Mouse (Mus musculus) bone marrow macrophage, adult 2 months (primary cell): ENCODE measurements around the gene Man2c1. TPM values are rescaled to one million over a fixed set of nuclear protein-coding genes. Genes with fewer than 3 reads are reported as not detected.

ENCODE experiments used
- H3K27ac ChIP-seq: 2 replicates; pipeline ENCODE4 v1.5.1; 2012; ENCODE audit warnings: low read depth, low read length; ENCODE audit not compliant: insufficient read depth
- H3K4me1 ChIP-seq: 2 replicates; pipeline ENCODE4 v1.6.1; 2012; ENCODE audit warnings: low read length; ENCODE audit not compliant: control insufficient read depth, insufficient read depth
- H3K4me3 ChIP-seq: 2 replicates; pipeline ENCODE4 v1.5.1; 2012; ENCODE audit warnings: mild to moderate bottlenecking, low read length, moderate library complexity; ENCODE audit not compliant: insufficient read depth
- CTCF ChIP-seq: IDR thresholded peaks from 2 replicates; pipeline ENCODE4 v1.5.1; 2012; ENCODE audit warnings: low read depth, mild to moderate bottlenecking, low read length, moderate library complexity
- POLR2A ChIP-seq: IDR thresholded peaks from 2 replicates; pipeline ENCODE4 v1.6.1; 2012; ENCODE audit warnings: mild to moderate bottlenecking, low read depth, low read length, borderline replicate concordance
- polyA plus RNA-seq: library from polyadenylated mRNA; stranded (reverse); fragments of >200 nt; gene quantifications from 2 replicates; pipeline ENCODE4 v1.2.4, GENCODE M21; 2012; ENCODE audit not compliant: missing spikeins, insufficient read depth, insufficient read length

Gene Man2c1
- polyA plus RNA-seq: 83.8 and 117 TPM in 2 replicates

DNA sequence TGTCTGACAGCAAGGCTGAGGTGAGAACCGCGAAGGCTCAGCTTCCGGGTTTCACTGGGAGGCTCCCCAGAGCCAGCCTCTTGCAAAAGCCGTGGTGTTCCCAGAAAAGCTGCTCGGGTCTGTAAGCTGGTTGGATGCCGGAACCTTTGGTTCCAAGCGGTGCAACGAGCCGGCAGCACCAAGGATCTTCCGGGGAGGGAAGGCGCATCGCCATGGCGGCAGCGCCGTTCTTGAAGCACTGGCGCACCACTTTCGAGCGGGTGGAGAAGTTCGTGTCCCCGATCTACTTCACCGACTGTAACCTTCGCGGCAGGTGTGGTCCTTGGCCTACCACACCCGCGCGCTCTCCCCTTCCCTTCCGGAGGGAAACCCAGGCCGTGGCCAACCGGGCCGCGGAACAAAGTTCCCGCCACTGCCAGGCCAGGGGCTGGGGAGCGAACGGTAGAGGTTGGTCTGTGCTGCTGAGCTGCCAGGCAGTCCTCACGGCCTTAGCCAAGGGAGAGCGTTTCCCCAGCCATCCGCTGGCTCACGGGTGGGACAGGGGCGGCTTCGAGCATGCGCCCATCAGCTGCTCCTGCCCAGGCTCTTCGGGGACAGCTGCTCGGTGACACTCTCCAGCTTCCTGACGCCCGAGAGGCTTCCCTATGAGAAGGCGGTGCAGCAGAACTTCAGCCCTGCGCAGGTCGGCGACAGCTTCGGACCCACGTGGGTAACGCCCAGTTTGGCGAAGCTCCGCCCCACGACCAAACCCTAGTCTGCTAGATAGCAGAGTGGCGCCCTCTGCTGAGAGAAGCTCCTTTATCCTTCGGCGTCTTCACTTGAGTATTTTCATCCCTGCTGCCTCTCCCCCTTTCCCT is at the start of gene Man2c1:
TSS of gene Man2c1 (plus strand) at position 114 of the 857 bp plus-strand sequence.
- Histone ChIP-seq H3K4me3 (peak within 1 kb of the TSS; percentile 82), H3K4me1 (peaks cover 6% of the 10 kb centered on the region; the same call in 1 of the 2 replicates), H3K27ac (peak within 1 kb of the TSS; percentile 78)
- TF ChIP-seq POLR2A (0 out of 2 replicates have a peak, but pooled peaks have one; percentile 32), CTCF (peak; percentile 46; the same call in 1 of the 2 replicates)

DNA sequence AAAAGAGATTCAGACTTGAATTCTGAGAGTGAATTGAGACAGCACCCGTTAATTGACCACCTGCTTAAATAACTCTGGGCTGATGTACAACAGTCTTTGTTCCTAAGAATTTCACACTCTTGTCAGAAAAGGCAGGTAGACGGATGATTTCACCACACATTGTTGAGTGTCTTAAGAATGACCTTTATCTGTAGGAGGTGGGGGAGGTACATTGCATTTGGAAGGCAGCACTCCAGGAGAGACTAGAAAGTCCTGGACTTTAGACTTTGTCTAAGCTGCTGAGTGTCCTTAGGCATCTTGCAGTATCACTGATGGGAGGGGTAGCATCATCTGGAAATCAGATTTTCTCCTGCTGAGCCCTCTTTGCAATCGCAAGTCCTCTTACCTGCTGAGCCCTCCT is 48.3 kb upstream of the Man2c1 start:
- TF ChIP-seq CTCF: no peak
- Histone ChIP-seq H3K4me1 (0 out of 2 replicates have a peak, but pooled peaks cover 2% of the 10 kb centered on the region), H3K27ac (no peak overlapping the region), H3K4me3 (no peak overlapping the region)

DNA sequence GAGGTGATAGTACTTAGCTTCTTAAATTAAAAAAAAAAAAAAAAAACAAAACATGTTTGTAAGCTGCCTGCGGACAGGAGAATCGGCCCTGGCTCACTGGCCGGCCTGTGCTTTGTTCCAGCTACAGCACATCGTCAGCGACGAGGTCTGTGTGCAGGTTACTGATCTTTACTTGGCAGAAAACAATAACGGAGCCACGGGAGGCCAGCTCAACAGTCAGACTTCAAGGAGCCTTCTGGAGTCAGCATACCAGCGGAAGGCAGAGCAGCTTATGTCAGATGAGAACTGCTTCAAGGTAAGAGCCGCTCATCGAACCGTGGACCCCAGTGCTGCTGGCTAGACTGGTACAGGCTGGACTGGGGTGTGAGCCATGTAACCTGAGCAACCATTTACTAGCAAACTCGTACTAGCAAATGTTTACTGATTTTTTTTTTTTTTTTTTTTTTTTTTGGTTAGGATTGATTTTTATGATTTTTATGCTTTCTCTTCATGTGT is 13.2 kb upstream of the Man2c1 start:
- TF ChIP-seq POLR2A: no peak
- TF ChIP-seq CTCF: no peak
- no peak overlapping the region for H3K4me3 ChIP-seq

DNA sequence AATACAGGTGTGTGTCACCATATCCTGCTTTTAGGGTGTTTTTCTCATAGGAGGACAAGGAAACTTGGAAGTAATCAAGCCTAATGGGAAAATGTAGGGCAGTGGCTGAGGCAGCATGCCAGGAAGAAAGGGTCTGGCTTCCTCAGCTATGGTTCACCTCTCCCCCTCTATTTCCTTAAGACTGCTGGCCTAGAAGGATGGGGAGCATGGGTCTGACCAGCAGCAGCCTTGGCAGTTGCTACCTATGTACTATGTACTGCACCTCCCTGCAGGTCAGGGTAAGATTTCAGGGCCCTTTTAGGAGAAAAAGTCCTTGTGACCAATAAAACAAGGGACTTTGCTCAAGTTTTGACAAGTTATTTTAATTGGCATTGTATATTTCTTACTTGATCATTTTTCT is 849 bp upstream of the Man2c1 start:
- Histone ChIP-seq H3K4me1 (peaks cover 6% of the 10 kb centered on the region; the same call in 1 of the 2 replicates), H3K4me3 (peak overlapping the region; percentile 82), H3K27ac (no peak overlapping the region)
- TF ChIP-seq CTCF: no peak
- no peak for TF ChIP-seq POLR2A

More for the DNA sequence above, 13.2 kb upstream of the Man2c1 start:
- Histone ChIP-seq H3K27ac (no peak overlapping the region), H3K4me1 (no peaks in the 10 kb centered on the region)

DNA sequence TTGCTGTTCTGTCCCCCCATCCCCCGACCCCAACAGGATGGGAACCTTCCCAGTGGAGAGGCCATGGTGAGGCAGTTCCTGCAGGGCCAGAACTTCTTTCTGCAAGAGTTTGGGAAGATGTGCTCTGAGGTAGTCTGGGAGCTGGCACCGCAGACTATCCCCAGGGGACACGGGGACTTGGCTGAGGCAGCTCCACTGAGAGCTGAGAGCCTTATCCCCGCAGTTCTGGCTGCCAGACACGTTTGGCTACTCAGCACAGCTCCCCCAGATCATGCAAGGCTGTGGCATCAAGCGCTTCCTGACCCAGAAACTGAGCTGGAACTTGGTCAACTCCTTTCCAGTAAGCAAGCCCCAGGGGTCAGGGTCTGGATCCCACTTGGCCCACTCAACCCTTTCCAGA is 6.8 kb downstream of the Man2c1 start:
- Histone ChIP-seq H3K4me3 (no peak overlapping the region), H3K4me1 (peaks cover 9% of the 10 kb centered on the region), H3K27ac (no peak overlapping the region)
- no peak for TF ChIP-seq POLR2A
- TF ChIP-seq CTCF: no peak

DNA sequence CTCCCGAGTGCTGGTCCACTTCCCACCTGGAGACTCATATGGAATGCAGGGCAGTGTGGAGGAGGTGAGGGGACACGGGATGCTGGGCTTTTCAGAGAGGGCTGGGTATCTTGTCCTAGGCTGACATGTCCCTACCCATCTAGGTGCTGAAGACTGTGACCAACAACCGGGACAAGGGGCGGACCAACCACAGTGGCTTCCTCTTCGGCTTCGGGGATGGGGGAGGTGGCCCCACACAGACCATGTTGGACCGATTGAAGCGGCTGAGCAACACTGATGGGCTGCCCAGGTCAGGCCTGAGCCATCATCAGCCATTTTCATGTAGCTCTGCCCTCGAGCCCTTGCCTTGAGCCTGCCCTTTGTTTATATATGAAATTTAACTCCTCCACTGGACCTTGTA is 7.3 kb downstream of the Man2c1 start:
- Histone ChIP-seq H3K4me3 (no peak overlapping the region), H3K27ac (no peak overlapping the region), H3K4me1 (peaks cover 13% of the 10 kb centered on the region)
- TF ChIP-seq POLR2A (no peak), CTCF (no peak)

DNA sequence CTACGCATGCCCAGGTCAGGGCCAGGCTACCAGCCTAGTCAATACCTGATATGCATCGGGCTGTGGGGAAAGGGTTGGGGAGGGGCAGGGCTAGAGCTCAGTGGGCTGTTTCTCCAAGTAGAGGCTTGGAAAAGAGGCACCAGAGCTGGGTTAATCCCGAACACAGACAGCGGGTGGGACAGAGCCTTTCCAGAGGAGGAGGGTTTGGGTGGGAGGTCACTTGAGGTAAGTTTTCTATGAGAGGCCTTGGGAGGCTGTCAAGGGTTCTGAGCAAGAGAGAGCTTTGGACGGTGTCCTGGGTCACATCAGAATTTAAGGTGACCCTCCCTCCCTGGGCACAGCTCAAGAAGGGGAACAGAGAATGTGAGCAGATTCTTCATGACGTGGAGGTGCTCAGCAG is 8.0 kb downstream of the Man2c1 start:
- H3K27ac ChIP-seq: no peak overlapping the region
- TF ChIP-seq POLR2A (no peak), CTCF (no peak)
- H3K4me3 ChIP-seq: no peak overlapping the region
- peaks cover 16% of the 10 kb centered on the region for H3K4me1 ChIP-seq

DNA sequence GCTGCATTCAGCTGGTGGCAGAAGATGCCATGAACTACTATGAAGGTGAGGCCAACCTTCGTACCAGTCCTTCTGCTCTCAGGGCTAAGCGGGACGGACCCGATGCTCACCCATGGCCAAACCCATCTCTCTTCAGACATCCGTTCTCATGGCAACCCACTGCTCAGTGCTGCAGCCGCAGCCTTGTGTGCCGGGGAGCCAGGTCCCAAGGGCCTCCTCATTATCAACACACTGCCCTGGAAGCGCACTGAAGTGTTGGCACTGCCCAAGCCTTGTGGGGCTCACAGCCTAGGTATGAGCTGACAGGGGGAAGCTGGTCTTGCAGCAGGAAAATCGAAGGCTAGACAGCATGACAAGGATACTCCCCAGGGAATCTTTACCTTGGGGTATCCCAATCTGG is 8.6 kb downstream of the Man2c1 start:
- no peak overlapping the region for H3K4me3 ChIP-seq
- no peak overlapping the region for H3K27ac ChIP-seq
- TF ChIP-seq POLR2A: no peak
- H3K4me1 ChIP-seq: peaks cover 16% of the 10 kb centered on the region

DNA sequence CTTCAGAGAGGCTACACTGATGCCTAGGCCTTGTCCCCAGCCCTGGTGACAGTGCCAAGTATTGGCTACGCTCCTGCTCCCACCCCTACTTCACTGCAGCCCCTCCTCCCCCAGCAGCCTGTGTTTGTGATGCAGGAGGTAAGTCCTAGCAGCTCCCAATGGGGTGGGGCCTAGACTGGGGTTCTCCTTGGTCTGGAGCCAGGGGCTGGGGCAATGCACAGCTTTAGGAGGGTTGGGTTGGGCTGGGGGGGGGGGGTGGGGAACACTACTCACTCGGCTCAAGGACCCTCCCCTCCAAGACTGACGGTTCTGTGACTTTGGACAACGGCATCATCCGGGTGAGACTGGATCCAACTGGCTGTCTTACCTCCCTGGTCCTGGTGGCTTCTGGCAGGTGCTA is 9.1 kb downstream of the Man2c1 start:
- TF ChIP-seq CTCF (no peak), POLR2A (no peak)
- no peak overlapping the region for H3K4me3 ChIP-seq
- H3K27ac ChIP-seq: no peak overlapping the region
- H3K4me1 ChIP-seq: peaks cover 16% of the 10 kb centered on the region
